Mouse (Mus musculus): ENCODE measurements around the gene Scnn1b.

Scnn1b gene

GRCm38 (mm10) chr7:121913944-121914343, 49.1 kb downstream of the Scnn1b start:
- no peak for DNase-seq (ENCODE audit: low read depth, low spot score)

- no peak for DNase-seq (ENCODE audit: low read depth, low spot score)
These were observed 59.5 kb downstream of the Scnn1b start for GRCm38 (mm10) chr7:121924361-121924760.

GRCm38 (mm10) chr7:121927882-121928281, 63.0 kb downstream of the Scnn1b start:
- DNase-seq (ENCODE audit: low read depth, low spot score): no peak

- DNase-seq (ENCODE audit: low read depth, low spot score): no peak
These were observed 66.4 kb downstream of the Scnn1b start for GRCm38 (mm10) chr7:121931246-121931645.

- no peak for DNase-seq (ENCODE audit: low read depth, low spot score)
These were observed 68.8 kb downstream of the Scnn1b start for GRCm38 (mm10) chr7:121933675-121934074.

- no peak for DNase-seq (ENCODE audit: low read depth, low spot score)
These were observed 69.5 kb downstream of the Scnn1b start for GRCm38 (mm10) chr7:121934346-121934745.

GRCm38 (mm10) chr7:121935906-121936794, 71.3 kb downstream of the Scnn1b start:
- no peak for DNase-seq (ENCODE audit: low read depth, low spot score)

- no peak for DNase-seq (ENCODE audit: low read depth, low spot score)
These were observed 72.2 kb downstream of the Scnn1b start for GRCm38 (mm10) chr7:121936861-121937630.

- DNase-seq (ENCODE audit: low read depth, low spot score): no peak
These were observed 73.5 kb downstream of the Scnn1b start for GRCm38 (mm10) chr7:121938124-121938891.

- DNase-seq (ENCODE audit: low read depth, low spot score): no peak
These were observed 74.4 kb downstream of the Scnn1b start for GRCm38 (mm10) chr7:121939244-121939643.

- DNase-seq (ENCODE audit: low read depth, low spot score): no peak
These were observed 74.9 kb downstream of the Scnn1b start for GRCm38 (mm10) chr7:121939729-121940128.

GRCm38 (mm10) chr7:121941016-121941415, 76.2 kb downstream of the Scnn1b start:
- DNase-seq (ENCODE audit: low read depth, low spot score): no peak

GRCm38 (mm10) chr7:121941640-121942039, 76.8 kb downstream of the Scnn1b start:
- no peak for DNase-seq (ENCODE audit: low read depth, low spot score)

GRCm38 (mm10) chr7:121942371-121942770, 77.5 kb downstream of the Scnn1b start:
- DNase-seq (ENCODE audit: low read depth, low spot score): no peak

GRCm38 (mm10) chr7:121946196-121946595, 81.4 kb downstream of the Scnn1b start:
- no peak for DNase-seq (ENCODE audit: low read depth, low spot score)

- no peak for DNase-seq (ENCODE audit: low read depth, low spot score)
These were observed 82.7 kb downstream of the Scnn1b start for GRCm38 (mm10) chr7:121947513-121947912.

GRCm38 (mm10) chr7:121954891-121955669, 90.2 kb downstream of the Scnn1b start:
- DNase-seq (ENCODE audit: low read depth, low spot score): no peak

- no peak for DNase-seq (ENCODE audit: low read depth, low spot score)
These were observed 91.0 kb downstream of the Scnn1b start for GRCm38 (mm10) chr7:121955802-121956201.

- DNase-seq (ENCODE audit: low read depth, low spot score): no peak
These were observed 97.2 kb downstream of the Scnn1b start for GRCm38 (mm10) chr7:121961913-121962570.

- DNase-seq (ENCODE audit: low read depth, low spot score): no peak
These were observed 97.7 kb downstream of the Scnn1b start for GRCm38 (mm10) chr7:121962571-121962959.

Measured in c-Kit-negative CD71-positive TER-119-positive erythroid progenitor cells, embryonic 14.5 days (primary cell).